26 mouse cellular contexts compared by ENCODE assay signal in the genomic region with DNA sequence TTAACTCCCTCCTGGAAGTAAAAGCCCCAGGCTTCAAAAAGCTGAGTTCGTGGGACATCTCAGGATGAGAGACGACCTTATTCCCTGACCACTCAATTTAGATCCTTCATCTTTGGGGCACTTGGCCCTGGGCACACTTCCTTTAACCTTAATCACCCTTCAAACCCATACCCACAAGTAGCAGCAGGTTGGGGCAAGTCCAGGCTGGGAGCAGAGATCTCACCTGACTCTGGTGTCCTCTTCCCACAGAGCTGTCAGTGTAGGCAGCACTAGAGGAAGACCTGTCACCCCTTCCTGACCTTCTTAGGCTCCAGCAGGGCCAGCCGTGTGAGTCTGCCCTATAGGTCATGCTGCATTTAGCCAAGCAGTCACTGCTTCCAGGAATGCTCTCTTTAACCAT. TPM values are rescaled to one million over a fixed set of nuclear protein-coding genes. Genes with fewer than 3 reads are reported as not detected.
DNase-seq lines count a peak whose midpoint lies in the region; ATAC-seq lines count a peak whose summit lies in the region.
"Had no signal": no experiment of that assay in that cellular context is flagged by ENCODE, and none has a peak within 500 bp of the region (broad histone marks: within the 10 kb centered on the region; RNA-seq: fewer than 3 reads in every experiment).

No protein-coding gene starts in this region.

- DNase-seq in heart, postnatal 4 days = no peak
- no peak for DNase-seq in kidney, postnatal 36 days
- peak; percentile 56 for DNase-seq in urinary bladder, postnatal 14 days (ENCODE audit: low spot score)
- no peak for DNase-seq in urinary bladder, postnatal 36 days (ENCODE audit: low spot score in 2 of 2)
- no peak for DNase-seq in adrenal gland, adult 8-10 months
- no peak for DNase-seq in layer of hippocampus, postnatal 36 days
- DNase-seq: adrenal gland, postnatal 36 days; gastrocnemius, postnatal 10 days; heart, adult 11 months; heart, postnatal 10 days; kidney, adult 11 months; layer of hippocampus, adult 9-11 months; left cerebral cortex, postnatal 4 days; lung, postnatal 10 days; midbrain, embryonic 14.5 days; thymus, postnatal 14 days had no signal

- 57% methylated on average over 3 of the region's 3 CpGs for WGBS in heart, embryonic 15.5 days
- WGBS in kidney, embryonic 16.5 days = 46% methylated on average over 3 of the region's 3 CpGs

- ATAC-seq in heart, embryonic 15.5 days (replicated peaks; ENCODE audit: insufficient number of reproducible peaks, insufficient read depth, low FRiP score, low read depth) = no peak
- ATAC-seq in kidney, embryonic 16.5 days (ENCODE audit: low FRiP score, low TSS enrichment) = no peak
- ATAC-seq: forebrain, embryonic 15.5 days; hindbrain, postnatal 0 days had no signal

- H3K27ac ChIP-seq in heart, embryonic 15.5 days = peak overlapping the region; percentile 99
- peak overlapping the region; percentile 98; the same call in 1 of the 2 replicates for H3K27ac ChIP-seq in kidney, embryonic 16.5 days (ENCODE audit: low read length)
- H3K27ac ChIP-seq: embryonic facial prominence, embryonic 10.5 days; forebrain, embryonic 15.5 days; hindbrain, postnatal 0 days; left cerebral cortex, adult 2 months; limb, embryonic 15.5 days; liver, embryonic 14.5 days; neural tube, embryonic 12.5 days had no signal

- no peaks in the 10 kb centered on the region for H3K36me3 ChIP-seq in heart, embryonic 15.5 days
- H3K36me3 ChIP-seq in kidney, embryonic 16.5 days (ENCODE audit: insufficient read depth, low read length) = no peaks in the 10 kb centered on the region
- H3K36me3 ChIP-seq: forebrain, embryonic 15.5 days; limb, embryonic 15.5 days; neural tube, embryonic 12.5 days had no signal

- no peaks in the 10 kb centered on the region for H3K9me3 ChIP-seq in heart, embryonic 15.5 days (replicated peaks)
- no peaks in the 10 kb centered on the region for H3K9me3 ChIP-seq in kidney, embryonic 16.5 days (ENCODE audit: low read length)
- H3K9me3 ChIP-seq: embryonic facial prominence, embryonic 10.5 days; forebrain, embryonic 15.5 days; limb, embryonic 15.5 days; megakaryocyte, embryonic 14.5 days; neural tube, embryonic 12.5 days had no signal

- peak overlapping the region; percentile 24; the same call in 1 of the 2 replicates for H3K9ac ChIP-seq in heart, embryonic 15.5 days
- no peak overlapping the region for H3K9ac ChIP-seq in kidney, embryonic 16.5 days (replicated peaks; ENCODE audit: low read length)
- H3K9ac ChIP-seq: forebrain, embryonic 15.5 days; limb, embryonic 15.5 days; liver, embryonic 14.5 days; neural tube, embryonic 12.5 days had no signal

- H3K4me3 ChIP-seq in heart, embryonic 15.5 days = no peak overlapping the region
- H3K4me3 ChIP-seq in kidney, embryonic 16.5 days (ENCODE audit: low read length) = no peak overlapping the region
- H3K4me3 ChIP-seq: embryonic facial prominence, embryonic 10.5 days; forebrain, embryonic 15.5 days; left cerebral cortex, adult 2 months; limb, embryonic 15.5 days; neural tube, embryonic 12.5 days had no signal

- peaks cover 64% of the 10 kb centered on the region for H3K4me1 ChIP-seq in heart, embryonic 15.5 days (replicated peaks)
- peaks cover 58% of the 10 kb centered on the region for H3K4me1 ChIP-seq in kidney, embryonic 16.5 days (ENCODE audit: insufficient read depth, low read length)

- H3K27me3 ChIP-seq in heart, embryonic 15.5 days = no peaks in the 10 kb centered on the region
- H3K27me3 ChIP-seq in kidney, embryonic 16.5 days (ENCODE audit: insufficient read depth, low read length) = no peaks in the 10 kb centered on the region
- H3K27me3 ChIP-seq: forebrain, embryonic 15.5 days; limb, embryonic 15.5 days; megakaryocyte, embryonic 14.5 days; neural tube, embryonic 12.5 days had no signal

- no peak overlapping the region for H3K4me2 ChIP-seq in heart, embryonic 15.5 days
- no peak overlapping the region for H3K4me2 ChIP-seq in kidney, embryonic 16.5 days (replicated peaks; ENCODE audit: low read depth, low read length)
- H3K4me2 ChIP-seq: forebrain, embryonic 15.5 days; limb, embryonic 15.5 days; neural tube, embryonic 12.5 days had no signal

RNA-seq across cellular contexts. Expression of gene Ccdc12, which starts 30.2 kb away (rescaled TPM):
- 130 and 138 TPM in 2 replicates for polyA plus RNA-seq in heart, embryonic 15.5 days (2015; fragmentation: Nextera tagmentation; extraction: Ambion mirVana)
- 10 to 100 TPM; 79.8 to 88.6 TPM for total RNA-seq in heart, postnatal 4 days (2021)
- 154 and 155 TPM in 2 replicates for polyA plus RNA-seq in kidney, embryonic 16.5 days (2015; fragmentation: Nextera tagmentation; extraction: Ambion mirVana)
- 10 to 100 TPM; 62.7 to 77.9 (median 68.5) TPM for total RNA-seq in adrenal gland, adult 8-10 months (2022)
- 10 to 100 TPM; 48.3 to 54.5 TPM for total RNA-seq in layer of hippocampus, postnatal 36 days (2021)

RNA-seq across cellular contexts. Expression of gene Nbeal2, which starts 32.5 kb away (rescaled TPM):
- polyA plus RNA-seq in heart, embryonic 15.5 days (2015; fragmentation: Nextera tagmentation; extraction: Ambion mirVana) = 1.8 and 4.2 TPM in 2 replicates
- 1 to 10 TPM; 7.4 to 8.6 TPM for total RNA-seq in heart, postnatal 4 days (2021)
- polyA plus RNA-seq in kidney, embryonic 16.5 days (2015; fragmentation: Nextera tagmentation; extraction: Ambion mirVana) = 4.8 and 5.0 TPM in 2 replicates
- total RNA-seq in adrenal gland, adult 8-10 months (2022) = 10 to 100 TPM in 2 of 4 experiments, 1 to 10 TPM in 2; 7.7 to 18.1 (median 13.1) TPM
- total RNA-seq in layer of hippocampus, postnatal 36 days (2021) = 10 to 100 TPM; 14.0 to 17.5 TPM

RNA-seq across cellular contexts. Expression of gene Myl3, which starts 55.2 kb away (rescaled TPM):
- polyA plus RNA-seq in heart, embryonic 15.5 days (2015; fragmentation: Nextera tagmentation; extraction: Ambion mirVana) = 3,797 and 4,490 TPM in 2 replicates
- 1,000 to 10,000 TPM; 8,328 to 9,816 TPM for total RNA-seq in heart, postnatal 4 days (2021)
- 1.5 and 3.6 TPM in 2 replicates for polyA plus RNA-seq in kidney, embryonic 16.5 days (2015; fragmentation: Nextera tagmentation; extraction: Ambion mirVana)
- under 1 TPM in 2 of 4 experiments, not detected in 2; 0.26 to 0.40 TPM for total RNA-seq in adrenal gland, adult 8-10 months (2022)
- total RNA-seq in layer of hippocampus, postnatal 36 days (2021) = not detected
- total RNA-seq: hindbrain, postnatal 0 days; left cerebral cortex, adult 2 months had no signal

Comparison
In these comparisons a context has a peak if more than half of its experiments do, and no peak if none do; other contexts are left out.
1. RNA of gene Myl3, which starts 55.2 kb away (total RNA-seq): 8,328 to 9,816 TPM in heart, postnatal 4 days; 0.26 to 0.40 TPM in adrenal gland, adult 8-10 months and not detected in layer of hippocampus, postnatal 36 days; every median in the first group is over 1,000 times any median in the second.